Mouse (Mus musculus) left cerebral cortex, postnatal 10 days (tissue): ENCODE measurements around the gene Pcdh15. TPM values are rescaled to one million over a fixed set of nuclear protein-coding genes. Genes with fewer than 3 reads are reported as not detected.
A peak's percentile ranks its signal among the peaks of the same experiment; 100 is the strongest.

ENCODE experiments used
- DNase-seq, 2 experiments: peaks; one replicate each; pipeline ENCODE4 v3.0.0; 2021 to 2022; ENCODE audit warnings: low spot score in 2 of 2, mixed read lengths in 1 of 2; ENCODE audit errors: extremely low spot score in 1 of 2
- intact Hi-C: fragments of 180-260 bp; cut with DNase I; formaldehyde crosslinking; loops from one replicate; pipeline ENCODE4 v1.15.1; 2025
- total RNA-seq, 2 experiments: library from RNA; stranded (reverse); gene quantifications; 2 replicates each; pipeline ENCODE4 v1.2.3; 2021

Pcdh15 gene
- 10 to 100 TPM; 36.5 TPM for total RNA-seq

- peak in 1 of 2 experiments; percentile 47 for DNase-seq
- intact Hi-C loops = loop anchor here (10.0 kb wide), 1 partner anchor 444 kb away; the partner anchor contains the start of gene Zwint
Observed at GRCm38 (mm10) chr10:73098966-73099845, at the start of gene Pcdh15. TSS of gene Pcdh15 (plus strand) at chr10:73099342.

DNA sequence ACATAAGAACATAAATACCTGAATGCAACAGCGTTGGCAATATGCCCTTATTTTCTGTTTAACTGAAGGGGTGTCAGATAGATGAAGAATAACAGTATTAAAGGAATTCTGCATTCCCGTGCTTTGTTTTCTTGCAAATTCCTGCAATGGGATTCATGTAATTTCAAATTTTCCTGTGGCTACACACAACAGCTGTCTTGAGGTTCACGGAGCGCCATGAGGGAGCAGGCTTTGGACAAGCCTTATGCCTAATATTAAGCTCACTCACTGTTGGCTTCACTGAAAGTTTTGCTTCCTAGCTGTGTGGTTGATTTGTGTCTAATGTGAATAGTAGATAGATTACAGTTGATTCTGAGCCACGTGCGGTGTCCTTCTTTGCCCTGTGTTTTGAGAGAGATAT is 47.1 kb upstream of the Pcdh15 start:
- intact Hi-C loops = no loop called here
- no peak for DNase-seq

DNA sequence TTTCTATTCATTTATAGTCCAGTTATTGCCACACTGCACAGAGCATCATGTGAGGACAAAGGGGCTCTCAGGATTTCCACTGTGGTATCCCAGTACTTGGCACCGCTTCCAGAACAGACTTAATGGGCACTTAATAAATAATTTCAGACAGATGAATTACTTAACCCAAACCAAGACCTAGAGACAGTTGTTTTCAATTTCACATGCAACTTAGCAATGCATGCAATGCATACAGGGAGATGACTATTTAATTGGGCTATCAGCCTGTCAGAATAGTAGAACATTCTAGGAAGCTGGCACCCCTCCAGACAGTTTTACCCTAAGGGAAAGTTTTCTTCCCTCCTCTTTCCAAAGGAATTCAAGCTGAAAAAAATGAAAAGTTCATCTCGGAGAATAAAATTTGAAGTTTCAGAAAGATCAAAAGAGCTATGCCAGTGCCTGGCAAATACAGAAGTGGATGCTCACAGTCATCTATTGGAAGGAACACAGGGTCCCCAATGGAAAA is 39.4 kb upstream of the Pcdh15 start:
- intact Hi-C loops = no loop called here
- DNase-seq = no peak

GRCm38 (mm10) chr10:73086703-73087102 is 12.4 kb upstream of the Pcdh15 start:
- intact Hi-C loops = no loop called here

GRCm38 (mm10) chr10:73096531-73097135 is 2.5 kb upstream of the Pcdh15 start:
- peak in 1 of 2 experiments; percentile 64 for DNase-seq
- intact Hi-C loops = loop anchor here (10.0 kb wide), 1 partner anchor 442 kb away; the partner anchor contains the start of gene Zwint

More at GRCm38 (mm10) chr10:73086703-73087102, 12.4 kb upstream of the Pcdh15 start:
- DNase-seq = no peak

- intact Hi-C loops = loop anchor here (10.0 kb wide), 1 partner anchor 442 kb away; the partner anchor contains the start of gene Zwint
- DNase-seq = peak in 1 of 2 experiments; percentile 32
Observed at GRCm38 (mm10) chr10:73097176-73097575, 2.0 kb upstream of the Pcdh15 start.

DNA sequence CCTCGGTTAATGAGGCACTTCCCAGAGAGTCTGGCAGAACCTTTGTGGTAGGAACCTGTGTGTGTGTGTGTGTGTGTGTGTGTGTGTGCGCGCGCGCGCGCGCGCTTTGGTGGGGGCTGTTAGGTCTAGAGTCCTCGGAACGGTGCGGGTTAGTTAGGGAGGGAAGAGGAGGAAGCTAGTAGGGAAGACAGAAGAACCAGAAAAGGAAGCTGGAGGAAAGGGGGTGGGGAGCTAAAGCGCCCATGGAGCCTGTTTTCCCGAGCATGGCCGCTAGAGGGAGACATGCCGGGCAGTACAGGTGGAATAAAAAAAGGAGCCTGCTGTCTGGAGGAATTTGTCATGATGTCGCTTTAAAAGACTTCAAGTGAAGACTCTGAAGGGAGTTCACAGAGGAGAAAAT is 1.2 kb upstream of the Pcdh15 start:
- DNase-seq = peak; percentile 73 to 82
- intact Hi-C loops = loop anchor here (10.0 kb wide), 1 partner anchor 443 kb away; the partner anchor contains the start of gene Zwint

GRCm38 (mm10) chr10:73099846-73100241 is 702 bp downstream of the Pcdh15 start:
- peak in 1 of 2 experiments; percentile 44 for DNase-seq
- intact Hi-C loops = loop anchor here (5.0 to 10.0 kb wide), 4 partner anchors 445 to 1745 kb away; partner anchors contain the start of gene Zwint

DNA sequence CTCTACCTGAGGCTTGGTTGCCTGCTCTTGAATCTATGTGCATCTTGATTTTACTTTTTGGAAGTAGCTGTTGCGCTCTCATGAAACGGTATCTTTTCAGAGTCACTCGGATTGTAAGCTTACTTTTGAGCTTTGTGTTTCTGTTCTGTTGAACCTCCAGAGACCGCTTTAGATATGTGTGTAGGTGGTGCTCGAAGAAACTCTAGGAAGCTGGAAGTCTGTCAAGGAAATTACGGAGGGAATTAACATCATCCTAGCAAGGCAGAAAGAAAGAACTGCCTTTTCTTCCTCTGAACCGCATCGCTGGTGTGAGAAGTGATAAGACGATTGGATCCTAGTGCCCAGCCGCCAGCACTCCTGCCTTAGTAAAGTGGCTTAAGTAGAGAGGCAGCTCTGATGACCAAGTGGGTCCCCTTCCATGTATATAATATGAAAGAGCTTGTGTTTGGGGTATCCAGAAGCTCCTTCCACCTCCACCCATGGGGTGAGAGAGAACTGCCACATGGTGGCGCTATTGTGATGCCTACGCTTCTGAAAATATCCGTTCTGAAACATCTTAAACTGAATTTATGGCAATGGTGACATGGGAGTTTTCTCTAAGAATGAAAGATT is 4.3 kb downstream of the Pcdh15 start:
- peak in 1 of 2 experiments; percentile 46 for DNase-seq
- intact Hi-C loops = loop anchor here (5.0 to 10.0 kb wide), 3 partner anchors 1099 to 1741 kb away; no protein-coding TSS in a partner anchor

DNA sequence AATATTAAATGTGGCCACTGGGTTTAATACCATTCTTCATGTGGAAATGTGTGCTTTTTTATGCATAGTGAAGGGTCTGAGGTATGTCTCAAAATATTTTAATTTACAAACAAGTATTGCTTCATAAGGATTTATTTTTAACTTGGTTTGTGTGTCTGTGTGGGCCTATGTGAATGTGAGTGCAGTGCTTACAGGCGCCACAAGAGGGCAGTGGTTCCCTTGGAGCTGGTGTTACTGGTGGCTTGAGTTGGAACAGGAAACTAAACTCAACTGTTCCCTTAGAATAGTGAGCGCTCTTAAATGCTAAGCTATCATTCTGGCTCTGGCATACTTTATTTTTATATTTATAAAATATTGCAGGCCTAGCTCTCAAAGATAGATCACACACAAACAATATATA is 6.8 kb downstream of the Pcdh15 start:
- DNase-seq = peak in 1 of 2 experiments; percentile 40
- intact Hi-C loops = loop anchor here (10.0 kb wide), 2 partner anchors 1519 to 1739 kb away; no protein-coding TSS in a partner anchor

GRCm38 (mm10) chr10:73137985-73138384 is 38.8 kb downstream of the Pcdh15 start:
- no peak for DNase-seq
- intact Hi-C loops = no loop called here

GRCm38 (mm10) chr10:73147543-73147942 is 48.4 kb downstream of the Pcdh15 start:
- intact Hi-C loops = no loop called here
- no peak for DNase-seq

DNA sequence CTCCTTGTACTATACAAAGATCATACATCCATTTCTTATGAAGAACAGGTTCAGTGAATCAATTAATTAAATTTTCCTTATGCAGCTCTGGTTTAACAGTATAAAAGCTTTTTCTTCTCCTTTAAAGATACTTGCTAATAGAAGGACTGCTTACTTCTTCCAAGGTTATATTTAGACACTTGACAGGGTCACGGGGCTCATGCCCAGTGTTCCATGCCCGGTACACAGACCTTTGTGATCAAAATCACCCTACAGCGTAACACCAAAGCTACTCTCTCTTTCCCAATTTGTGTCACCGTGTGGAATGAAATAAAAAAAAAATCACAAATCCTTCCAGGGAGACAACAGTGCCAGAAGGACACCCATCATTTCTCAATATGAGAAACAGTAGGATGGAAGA is 48.8 kb downstream of the Pcdh15 start:
- intact Hi-C loops = no loop called here
- DNase-seq = no peak

DNA sequence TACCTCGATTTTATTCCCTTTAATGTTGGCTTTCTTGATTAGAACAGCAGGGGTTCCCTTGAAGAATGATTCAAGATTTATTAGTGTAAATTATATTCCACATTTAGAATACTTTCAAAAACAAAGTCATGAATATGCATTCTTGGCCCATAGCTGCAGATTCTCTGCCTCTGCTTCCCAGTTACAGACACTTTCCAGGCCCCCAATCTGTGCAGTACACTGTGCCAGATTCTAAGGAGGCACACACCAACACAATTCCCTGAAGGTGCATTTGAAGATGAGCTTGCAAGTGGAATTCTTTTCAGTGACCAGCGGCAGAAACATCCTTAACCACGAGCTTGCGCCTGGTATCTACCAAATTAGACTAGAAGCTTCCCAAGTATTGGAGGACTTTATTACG is 55.4 kb downstream of the Pcdh15 start:
- peak in 1 of 2 experiments; percentile 16 for DNase-seq
- intact Hi-C loops = no loop called here

GRCm38 (mm10) chr10:73161757-73162156 is 62.6 kb downstream of the Pcdh15 start:
- no peak for DNase-seq
- intact Hi-C loops = no loop called here

- intact Hi-C loops = no loop called here
- DNase-seq = no peak
Observed at GRCm38 (mm10) chr10:73216001-73216400, 116.9 kb downstream of the Pcdh15 start.

- no peak for DNase-seq
- intact Hi-C loops = no loop called here
Observed at GRCm38 (mm10) chr10:73242294-73242693, 143.2 kb downstream of the Pcdh15 start.

DNA sequence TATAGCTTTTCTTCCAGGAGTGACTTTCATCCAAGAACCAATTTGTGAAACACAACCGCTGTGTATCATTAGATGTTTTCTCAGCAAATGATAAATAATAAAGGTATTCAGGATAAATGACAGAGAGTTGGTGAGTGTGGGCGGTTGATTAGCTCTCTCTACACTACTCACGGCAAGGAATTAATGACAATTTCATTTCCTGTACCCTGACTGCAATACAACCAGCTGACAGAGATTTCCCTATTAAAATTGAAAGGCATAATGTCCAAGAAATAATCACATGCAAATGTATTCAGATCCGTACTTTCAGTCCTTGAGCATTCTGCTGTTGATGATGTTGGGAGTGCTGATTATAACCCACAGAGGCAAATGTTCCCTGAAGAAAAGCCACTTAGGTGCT is 181.3 kb downstream of the Pcdh15 start:
- intact Hi-C loops = no loop called here
- no peak for DNase-seq

DNA sequence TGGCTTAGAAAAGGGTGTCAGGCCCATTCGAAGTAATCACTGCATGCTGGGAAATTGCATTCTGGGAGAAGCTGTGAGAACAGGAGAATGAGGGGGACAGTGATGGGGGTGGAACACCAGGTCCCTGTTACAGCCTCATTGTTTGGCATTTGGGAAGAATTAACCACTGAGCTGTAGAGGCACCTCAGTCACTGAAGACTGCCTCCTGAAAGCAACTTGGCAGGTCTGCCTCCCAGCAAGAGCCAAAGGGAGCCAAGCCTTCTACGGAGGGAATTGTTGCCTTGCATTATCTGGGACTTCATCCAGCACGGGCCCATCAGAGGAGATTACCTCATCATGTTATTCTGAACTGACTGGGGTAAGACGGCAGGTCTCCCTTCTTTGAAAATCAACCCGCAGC is 197.3 kb downstream of the Pcdh15 start:
- intact Hi-C loops = no loop called here
- peak in 1 of 2 experiments; percentile 15 for DNase-seq
